ENCODE assay signal across 8 mouse cellular contexts in the genomic region with DNA sequence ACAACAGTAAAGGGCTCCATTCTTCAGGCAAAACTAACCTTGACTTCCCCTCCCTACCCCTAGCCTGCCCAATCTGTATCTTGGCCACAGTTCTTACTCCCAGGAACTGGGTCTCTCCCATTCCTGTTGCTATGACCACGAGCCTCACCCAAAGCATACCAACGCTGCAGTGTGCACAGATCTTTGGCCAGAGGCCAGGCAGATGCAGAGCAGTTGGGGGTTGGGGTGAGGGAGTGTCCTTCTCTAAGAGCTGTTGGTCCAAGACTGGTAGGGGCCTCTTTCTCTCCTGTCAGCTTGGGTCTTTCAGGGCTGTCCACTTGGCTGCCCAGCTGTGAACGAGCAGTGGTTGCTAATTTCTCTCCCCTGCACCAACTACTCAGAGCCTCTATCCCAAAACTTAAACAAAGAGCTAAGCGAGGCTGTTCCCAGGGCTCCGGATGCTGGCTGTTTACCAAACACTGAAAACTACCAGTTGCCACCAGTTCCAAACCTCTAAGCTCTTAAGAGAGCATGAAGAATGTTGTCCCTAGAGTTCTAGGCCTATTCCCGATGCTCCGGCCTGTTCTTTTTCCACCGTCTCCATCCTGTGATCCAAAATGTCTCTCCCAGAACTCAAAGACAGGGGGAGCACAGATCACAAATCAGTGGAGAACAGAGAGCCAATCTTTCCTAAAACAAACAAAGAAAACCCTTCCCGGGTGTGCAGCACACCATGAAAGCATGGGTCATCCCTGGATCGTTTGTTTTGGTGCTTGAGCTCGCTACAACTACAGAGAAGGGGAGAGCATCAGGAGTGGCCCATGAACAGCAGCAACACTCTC.
A peak's percentile ranks its signal among the peaks of the same experiment; 100 is the strongest.
DNase-seq lines count a peak whose midpoint lies in the region; ATAC-seq and TF ChIP-seq lines count a peak whose summit lies in the region.

No protein-coding gene starts in this region.

- WGBS in heart, embryonic 16.5 days = 36% methylated on average over 11 of the region's 11 CpGs
- WGBS in lung, postnatal 0 days = 14% methylated on average over 11 of the region's 11 CpGs

- peak; percentile 64 for ATAC-seq in heart, embryonic 16.5 days (replicated peaks; ENCODE audit: extremely low read depth, insufficient read depth, low FRiP score)
- peak; percentile 86 for ATAC-seq in lung, postnatal 0 days

- H3K4me2 ChIP-seq in heart, embryonic 16.5 days (ENCODE audit: low read depth, low read length) = peak overlapping the region; percentile 7; the same call in 1 of the 2 replicates
- H3K4me2 ChIP-seq in lung, postnatal 0 days (replicated peaks; ENCODE audit: low read depth, low read length) = no peak overlapping the region

- 0 out of 2 replicates have a peak overlapping the region, but pooled peaks have one; percentile 28 for H3K9ac ChIP-seq in heart, embryonic 16.5 days (ENCODE audit: low read length)
- no peak overlapping the region for H3K9ac ChIP-seq in lung, postnatal 0 days (replicated peaks; ENCODE audit: low read depth)

- peaks cover 73% of the 10 kb centered on the region for H3K4me1 ChIP-seq in heart, embryonic 16.5 days (ENCODE audit: control insufficient read depth, insufficient read depth, low read length)
- peaks cover 45% of the 10 kb centered on the region for H3K4me1 ChIP-seq in lung, postnatal 0 days (ENCODE audit: insufficient read depth, low read depth, low read length)

- intact Hi-C loops in gastrocnemius, adult 2 months (cut with DNase I) = loop anchor here (10.0 kb wide), 1 partner anchor 768 kb away; no protein-coding TSS in a partner anchor
- intact Hi-C loops in gastrocnemius, postnatal 36 days (cut with DNase I) = loop anchor here (5.0 kb wide), 1 partner anchor 580 kb away; the partner anchor contains the start of genes Cage1 and Riok1

- peak; percentile 56 for DNase-seq in gastrocnemius, adult 2 months
- no peak for DNase-seq in gastrocnemius, postnatal 36 days
- peak; percentile 63 to 72 for DNase-seq in cerebellum, postnatal 10 days
- peak; percentile 68 to 76 for DNase-seq in kidney, postnatal 36 days
- peak; percentile 97 for DNase-seq in lung, postnatal 0 days (ENCODE audit: low spot score)
- DNase-seq in right cerebral cortex, postnatal 25 days = peak; percentile 59
- DNase-seq in spleen, postnatal 14 days (ENCODE audit: low spot score in 2 of 2) = no peak

- no peaks in the 10 kb centered on the region for H3K36me3 ChIP-seq in heart, embryonic 16.5 days (ENCODE audit: control insufficient read depth, insufficient read depth)
- H3K36me3 ChIP-seq in lung, postnatal 0 days (ENCODE audit: insufficient read depth, low read length) = no peaks in the 10 kb centered on the region

- no peaks in the 10 kb centered on the region for H3K27me3 ChIP-seq in heart, embryonic 16.5 days (ENCODE audit: control insufficient read depth, insufficient read depth, low read length)
- no peaks in the 10 kb centered on the region for H3K27me3 ChIP-seq in lung, postnatal 0 days (replicated peaks; ENCODE audit: insufficient read depth, low read length)

- H3K27ac ChIP-seq in gastrocnemius, adult 2 months = peak overlapping the region; percentile 67
- H3K27ac ChIP-seq in heart, embryonic 16.5 days (ENCODE audit: low read length) = peak overlapping the region; percentile 89
- H3K27ac ChIP-seq in lung, postnatal 0 days (ENCODE audit: low read length) = peak overlapping the region; percentile 86

- no peaks in the 10 kb centered on the region for H3K9me3 ChIP-seq in heart, embryonic 16.5 days (replicated peaks; ENCODE audit: control insufficient read depth, low read length)
- no peaks in the 10 kb centered on the region for H3K9me3 ChIP-seq in lung, postnatal 0 days (ENCODE audit: low read length)

- H3K4me3 ChIP-seq in gastrocnemius, adult 2 months = no peak overlapping the region
- no peak overlapping the region for H3K4me3 ChIP-seq in heart, embryonic 16.5 days (ENCODE audit: low read length)
- no peak overlapping the region for H3K4me3 ChIP-seq in lung, postnatal 0 days (ENCODE audit: low read depth, low read length)

- peak; percentile 15; the same call in 1 of the 2 replicates for TF ChIP-seq CTCF in gastrocnemius, adult 2 months (IDR thresholded peaks at IDR 0.05)
- TF ChIP-seq CTCF in lung, postnatal 0 days (IDR thresholded peaks at IDR 0.05) = peak; percentile 54

- TF ChIP-seq EP300 in lung, postnatal 0 days (IDR thresholded peaks at IDR 0.05) = peak; percentile 37

Comparison
In these comparisons a context has a peak if more than half of its experiments do, and no peak if none do; other contexts are left out.
1. DNase-seq: peak in gastrocnemius, adult 2 months (single experiment), cerebellum, postnatal 10 days (2 of 2), kidney, postnatal 36 days (2 of 2), lung, postnatal 0 days (single experiment) and right cerebral cortex, postnatal 25 days (single experiment); none in gastrocnemius, postnatal 36 days (0 of 2) and spleen, postnatal 14 days (0 of 2).
2. Peak in every context shown above with its lines, with median percentiles within 50 percentile points of each other: H3K27ac ChIP-seq.